Mouse (Mus musculus) brain, embryonic 14.5 days (tissue): Measurements from ENCODE around the gene Tcap.

Experiments used
- CTCF ChIP-seq: fragments of 200-500 bp; IDR thresholded peaks from 2 replicates; pipeline ENCODE4 v1.5.1; 2012; ENCODE audit warnings: inconsistent platforms, mild to moderate bottlenecking, moderate library complexity, borderline replicate concordance; ENCODE audit not compliant: insufficient read depth, insufficient read length; ENCODE audit errors: extremely low read depth
- POLR2A ChIP-seq: fragments of 200-500 bp; IDR thresholded peaks from 2 replicates; pipeline ENCODE4 v1.6.1; 2012; ENCODE audit warnings: mild to moderate bottlenecking, inconsistent platforms, borderline replicate concordance; ENCODE audit not compliant: poor library complexity, insufficient read depth, insufficient read length, severe bottlenecking; ENCODE audit errors: extremely low read depth

- TF ChIP-seq CTCF (no peak), POLR2A (no peak)
Measured at GRCm38 (mm10) chr11:98339679-98340287, 43.8 kb upstream of the Tcap start.
